Mouse (Mus musculus) kidney, embryonic 14.5 days (tissue): Measurements from ENCODE around the gene Lzic. TPM values are rescaled to one million over a fixed set of nuclear protein-coding genes. Genes with fewer than 3 reads are reported as not detected.

Source experiments
- ATAC-seq: fragments of 200-750 bp; cut with Nextera tagmentation; 2 replicates; pipeline ENCODE4 v1.8.0; 2017; ENCODE audit warnings: moderate number of reproducible peaks, mild to moderate bottlenecking, moderate TSS enrichment, moderate library complexity; ENCODE audit not compliant: low FRiP score, low TSS enrichment
- H3K27ac ChIP-seq: fragments of 300-500 bp; sonication (generic); 2 replicates; pipeline ENCODE4 v1.5.1; 2014; ENCODE audit warnings: low read depth, mild to moderate bottlenecking, low read length, moderate library complexity, mixed read lengths
- H3K27me3 ChIP-seq: fragments of 300-500 bp; sonication (generic); 2 replicates; pipeline ENCODE4 v1.6.1; 2014; ENCODE audit warnings: mild to moderate bottlenecking, low read length; ENCODE audit not compliant: control insufficient read depth, insufficient read depth
- H3K36me3 ChIP-seq: fragments of 300-500 bp; sonication (generic); 2 replicates; pipeline ENCODE4 v1.6.1; 2014; ENCODE audit warnings: low read length, mixed read lengths; ENCODE audit not compliant: control insufficient read depth, insufficient read depth
- H3K4me1 ChIP-seq: fragments of 300-500 bp; sonication (generic); 2 replicates; pipeline ENCODE4 v1.6.1; 2014; ENCODE audit warnings: low read length, mixed read lengths; ENCODE audit not compliant: control insufficient read depth, insufficient read depth
- H3K4me2 ChIP-seq: fragments of 300-500 bp; sonication (generic); replicated peaks from 2 replicates; pipeline ENCODE4 v1.6.1; 2014; ENCODE audit warnings: low read depth, mild to moderate bottlenecking, low read length
- H3K4me3 ChIP-seq: fragments of 300-500 bp; sonication (generic); 2 replicates; pipeline ENCODE4 v1.5.1; 2014; ENCODE audit warnings: mild to moderate bottlenecking, low read length
- H3K9ac ChIP-seq: fragments of 300-500 bp; sonication (generic); 2 replicates; pipeline ENCODE4 v1.6.1; 2014; ENCODE audit warnings: low read depth, mild to moderate bottlenecking, low read length, moderate library complexity
- H3K9me3 ChIP-seq: fragments of 300-500 bp; sonication (generic); 2 replicates; pipeline ENCODE4 v1.6.1; 2016; ENCODE audit warnings: low read length; ENCODE audit not compliant: control insufficient read depth
- WGBS: fragments of 180-500 bp; shearing (Covaris S2); extraction: QIAGEN DNeasy Blood & Tissue Kit; methylation state at CpG from one replicate; pipeline ENCODE4 v1.1.7; 2014; 5-methylcytosine and 5-hydroxymethylcytosine counted together
- polyA plus RNA-seq: library from polyadenylated mRNA; unstranded; fragments of >200 nt; fragmentation: Nextera tagmentation; extraction: Ambion mirVana; gene quantifications from 2 replicates; pipeline ENCODE4 v1.2.1, GENCODE M21; 2014

Lzic gene
- polyA plus RNA-seq, 1 experiment from 2014 or later, result 47.3 TPM

DNA sequence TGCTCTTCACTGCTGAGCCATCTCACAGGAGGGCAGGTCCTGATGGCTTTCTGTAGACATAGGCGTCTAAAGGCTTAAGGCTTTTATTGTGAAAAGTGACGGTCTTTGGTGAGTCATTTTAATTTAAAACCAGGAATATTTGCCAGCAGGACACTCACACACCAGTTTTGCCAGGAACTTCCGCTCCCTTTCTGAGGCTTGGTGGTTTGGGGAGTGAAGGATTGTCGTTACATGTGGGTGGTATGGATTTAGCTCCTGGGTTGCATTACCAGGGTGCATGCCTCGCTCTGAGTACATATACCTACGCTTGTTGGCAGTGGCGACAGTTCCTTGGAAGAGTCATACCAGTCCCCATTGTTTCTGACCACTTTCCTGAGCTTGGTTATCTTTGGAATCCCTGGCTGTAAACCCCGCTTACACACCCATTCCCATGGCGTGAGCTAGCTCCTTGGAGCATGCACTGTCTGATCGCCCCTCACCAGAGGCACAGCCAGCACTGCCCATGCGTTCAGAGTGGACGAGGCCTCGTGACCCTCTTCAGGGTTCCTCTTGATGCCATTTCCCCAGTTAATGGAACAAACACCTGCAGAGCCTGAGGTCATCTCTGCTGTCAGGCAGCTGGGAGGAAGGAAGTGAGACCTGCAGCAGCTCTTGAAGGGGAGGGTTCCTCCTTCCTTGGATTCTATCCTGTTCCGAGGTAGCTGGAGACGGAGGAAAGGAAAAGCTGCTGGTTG, 42.8 kb downstream of the Lzic start:
- no peaks in the 10 kb centered on the region for H3K27me3 ChIP-seq
- no peak overlapping the region for H3K4me2 ChIP-seq
- no peak overlapping the region for H3K4me3 ChIP-seq
- 59% methylated on average over 15 of the region's 15 CpGs for WGBS
- no peaks in the 10 kb centered on the region for H3K9me3 ChIP-seq
- H3K9ac ChIP-seq, result no peak overlapping the region
- peaks cover 40% of the 10 kb centered on the region for H3K4me1 ChIP-seq
- H3K36me3 ChIP-seq, result no peaks in the 10 kb centered on the region; the same call in 1 of the 2 replicates
- no peak for ATAC-seq
- H3K27ac ChIP-seq, result peak overlapping the region; percentile 51; the same call in 1 of the 2 replicates

DNA sequence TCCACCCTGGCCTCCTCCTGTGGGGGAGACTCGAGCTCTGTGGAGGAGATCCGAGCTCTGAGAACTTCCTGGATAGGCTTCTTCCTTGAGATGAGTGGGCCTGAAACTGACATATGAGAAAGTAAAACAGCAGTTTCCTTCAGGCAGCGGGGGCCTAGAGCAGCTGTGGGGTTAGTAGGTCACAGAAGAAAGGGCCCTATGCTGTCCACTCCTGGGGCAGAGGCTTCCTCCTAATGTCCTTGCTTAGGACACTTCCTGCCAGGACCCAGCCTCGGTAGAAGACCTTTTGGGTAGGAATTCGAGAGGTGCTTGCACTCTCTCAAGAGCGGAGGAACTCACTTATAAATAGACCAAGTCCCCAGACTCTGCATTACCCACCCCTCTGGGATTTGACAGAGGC, 44.7 kb downstream of the Lzic start:
- WGBS, result 31% methylated on average over 6 of the region's 6 CpGs

DNA sequence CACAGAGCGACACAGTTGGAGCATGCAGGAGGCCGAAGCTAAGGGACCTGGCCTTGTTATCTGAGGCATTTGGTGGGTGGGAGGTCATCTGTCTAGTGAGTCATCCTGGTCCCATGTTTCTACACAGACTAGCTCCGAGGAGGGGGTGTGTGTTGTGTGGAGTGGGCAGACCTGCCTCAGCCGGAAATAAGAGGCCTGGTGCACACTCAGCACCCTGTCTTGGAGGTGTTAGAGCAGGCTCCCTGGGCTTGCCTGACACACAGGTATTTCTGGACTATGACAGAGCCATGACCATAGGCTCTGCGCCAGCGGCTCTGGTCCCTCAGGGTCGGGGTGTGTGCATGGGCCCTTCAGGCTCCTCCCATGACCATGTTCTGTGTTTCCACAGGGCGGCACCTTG, 54.4 kb downstream of the Lzic start:
- Histone ChIP-seq H3K4me3 (no peak overlapping the region), H3K4me2 (no peak overlapping the region), H3K36me3 (no peaks in the 10 kb centered on the region; the same call in 1 of the 2 replicates), H3K9me3 (no peaks in the 10 kb centered on the region), H3K27ac (no peak overlapping the region), H3K4me1 (no peaks in the 10 kb centered on the region), H3K27me3 (no peaks in the 10 kb centered on the region), H3K9ac (no peak overlapping the region)
- WGBS, result 84% methylated on average over 8 of the region's 8 CpGs
- ATAC-seq, result no peak

More for the DNA sequence above, 44.7 kb downstream of the Lzic start:
- Histone ChIP-seq H3K27ac (peak overlapping the region; percentile 59; the same call in 1 of the 2 replicates), H3K4me3 (no peak overlapping the region), H3K4me1 (peaks cover 40% of the 10 kb centered on the region), H3K4me2 (no peak overlapping the region), H3K9ac (no peak overlapping the region), H3K9me3 (no peaks in the 10 kb centered on the region), H3K36me3 (no peaks in the 10 kb centered on the region), H3K27me3 (no peaks in the 10 kb centered on the region)
- peak; percentile 19; the same call in 1 of the 2 replicates for ATAC-seq

DNA sequence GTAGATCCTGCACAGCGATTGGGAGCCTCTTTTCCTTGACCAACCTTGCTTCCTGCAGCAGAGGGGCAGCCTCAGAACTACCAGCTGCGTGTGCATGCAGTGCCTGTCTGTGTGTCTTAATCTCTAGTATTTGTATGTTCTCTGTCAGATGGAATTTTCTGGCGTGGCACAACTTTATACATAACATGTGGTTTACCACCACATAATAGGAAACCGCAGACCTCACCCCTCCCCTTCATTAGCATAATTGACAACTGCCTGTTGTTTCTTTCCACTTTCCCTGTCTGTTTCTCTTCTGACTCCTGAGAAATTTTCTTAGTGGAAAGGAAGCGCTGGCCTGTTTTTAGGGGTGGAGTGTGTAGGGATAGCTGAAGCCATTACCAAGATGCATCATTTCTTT, 56.9 kb downstream of the Lzic start:
- no peak overlapping the region for H3K27ac ChIP-seq
- H3K4me2 ChIP-seq, result no peak overlapping the region
- no peak for ATAC-seq
- H3K27me3 ChIP-seq, result no peaks in the 10 kb centered on the region
- no peaks in the 10 kb centered on the region for H3K4me1 ChIP-seq
- no peak overlapping the region for H3K9ac ChIP-seq
- 78% methylated on average over 5 of the region's 5 CpGs for WGBS
- H3K36me3 ChIP-seq, result peaks cover 12% of the 10 kb centered on the region
- H3K9me3 ChIP-seq, result no peaks in the 10 kb centered on the region
- no peak overlapping the region for H3K4me3 ChIP-seq

DNA sequence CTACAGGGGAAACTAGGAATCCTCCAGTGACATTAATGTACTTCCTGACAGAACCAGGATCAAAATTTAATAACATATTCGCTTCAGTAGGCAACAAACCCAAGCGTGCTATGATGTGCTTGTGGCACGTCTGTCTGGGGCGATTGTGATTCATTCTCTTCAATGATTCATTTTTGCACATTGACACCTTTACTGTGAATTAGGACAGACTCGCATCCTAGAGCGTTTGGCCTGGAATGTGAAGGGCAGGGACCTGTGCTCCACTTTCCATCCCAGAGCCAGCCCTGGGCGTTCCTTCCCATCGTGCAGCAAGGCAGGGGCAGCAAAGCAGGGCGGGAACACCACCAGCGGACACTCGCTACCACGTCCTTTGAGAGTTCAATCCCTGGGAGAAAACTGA, 57.4 kb downstream of the Lzic start:
- H3K36me3 ChIP-seq, result peaks cover 12% of the 10 kb centered on the region
- no peak overlapping the region for H3K27ac ChIP-seq
- no peak for ATAC-seq
- no peak overlapping the region for H3K9ac ChIP-seq
- no peaks in the 10 kb centered on the region for H3K4me1 ChIP-seq
- H3K27me3 ChIP-seq, result no peaks in the 10 kb centered on the region
- H3K4me2 ChIP-seq, result no peak overlapping the region
- H3K9me3 ChIP-seq, result no peaks in the 10 kb centered on the region
- H3K4me3 ChIP-seq, result no peak overlapping the region
- 82% methylated on average over 12 of the region's 12 CpGs for WGBS

DNA sequence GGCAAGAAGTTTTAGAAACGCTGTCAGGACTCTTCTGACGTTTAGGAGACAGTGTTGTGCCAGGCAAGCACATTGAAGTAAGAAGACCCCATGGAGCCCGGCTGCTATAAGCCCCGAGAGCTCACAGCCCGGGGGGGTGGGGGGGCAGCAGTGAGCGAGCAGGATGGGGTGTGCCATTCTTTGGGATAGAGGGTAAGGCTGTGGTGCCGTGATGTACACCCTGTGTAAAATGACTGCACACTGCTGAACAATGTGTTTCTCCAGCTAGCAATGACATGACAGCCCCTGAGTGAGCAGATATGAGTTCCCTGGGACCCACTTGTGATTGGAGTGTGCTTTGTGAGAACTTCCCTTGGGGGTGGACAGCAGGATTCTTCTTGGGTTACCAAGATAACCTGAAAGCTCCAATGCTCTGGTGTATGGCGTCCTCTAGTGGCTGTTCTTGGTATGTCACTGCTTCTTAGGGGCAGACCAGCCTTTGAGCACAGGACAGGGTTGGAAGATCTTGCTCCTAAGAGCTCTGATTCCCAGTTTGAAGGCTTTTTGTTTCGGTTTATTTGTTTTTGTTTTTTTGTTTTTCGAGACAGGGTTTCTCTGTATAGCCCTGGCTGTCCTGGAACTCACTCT, 58.0 kb downstream of the Lzic start:
- no peak overlapping the region for H3K4me3 ChIP-seq
- H3K9me3 ChIP-seq, result no peaks in the 10 kb centered on the region
- no peak overlapping the region for H3K4me2 ChIP-seq
- no peak overlapping the region for H3K27ac ChIP-seq
- H3K4me1 ChIP-seq, result no peaks in the 10 kb centered on the region
- 0 out of 2 replicates have a peak, but pooled peaks have one; percentile 5 for ATAC-seq
- H3K27me3 ChIP-seq, result no peaks in the 10 kb centered on the region
- peaks cover 12% of the 10 kb centered on the region for H3K36me3 ChIP-seq
- H3K9ac ChIP-seq, result no peak overlapping the region
- 53% methylated on average over 10 of the region's 10 CpGs for WGBS

DNA sequence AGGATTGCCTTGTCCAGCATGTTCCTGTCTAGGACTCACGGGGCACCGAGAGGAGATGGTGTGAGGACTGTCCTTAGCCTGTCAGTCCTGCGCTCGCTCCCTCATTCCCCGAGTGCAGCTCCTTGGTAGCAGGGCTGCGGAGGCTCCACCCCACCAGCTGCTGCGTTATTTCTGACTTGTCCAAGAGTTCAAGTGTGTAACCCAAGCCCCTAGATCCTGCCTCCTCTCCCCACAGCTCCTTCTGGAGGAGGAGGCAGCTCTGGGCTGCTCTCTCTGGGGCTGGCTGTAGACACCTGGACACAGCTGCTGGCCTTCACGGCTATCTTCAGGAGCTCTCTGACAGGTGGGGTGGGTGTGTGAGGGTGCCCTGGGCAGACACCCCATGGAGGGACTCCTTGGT, 59.9 kb downstream of the Lzic start:
- Histone ChIP-seq H3K27me3 (no peaks in the 10 kb centered on the region), H3K27ac (0 out of 2 replicates have a peak overlapping the region, but pooled peaks have one; percentile 6), H3K9me3 (no peaks in the 10 kb centered on the region), H3K4me2 (no peak overlapping the region), H3K36me3 (peaks cover 16% of the 10 kb centered on the region), H3K4me3 (no peak overlapping the region), H3K9ac (no peak overlapping the region), H3K4me1 (no peaks in the 10 kb centered on the region)
- WGBS, result 57% methylated on average over 8 of the region's 8 CpGs
- peak; percentile 48 for ATAC-seq
